Comparison of ENCODE assay signal across 9 mouse cellular contexts in genomic region chr4:49348001-49348400, GRCm38 (mm10). TPM values are rescaled to one million over a fixed set of nuclear protein-coding genes. Genes with fewer than 3 reads are reported as not detected.
"Had no signal": no experiment of that assay in that cellular context is flagged by ENCODE, and none has a peak within 500 bp of the region (broad histone marks: within the 10 kb centered on the region; RNA-seq: fewer than 3 reads in every experiment).

No protein-coding gene starts in this region.

RNA-seq across cellular contexts. Expression of gene Acnat2, which starts 60.0 kb away (rescaled TPM):
- total RNA-seq: neutrophil, adult 5-6 weeks had no signal
- polyA plus RNA-seq: neural tube, embryonic 14.5 days; neural tube, embryonic 15.5 days; small intestine, adult 2 months; spleen, adult 2 months; stomach, embryonic 14.5 days; thymus, adult 2 months; thymus, postnatal 0 days; urinary bladder, adult 2 months had no signal
